Mouse (Mus musculus): ENCODE data around the gene Timm8a2. TPM values are rescaled to one million over a fixed set of nuclear protein-coding genes. Genes with fewer than 3 reads are reported as not detected.

Gene Timm8a2
- polyA plus RNA-seq (2015; fragmentation: Nextera tagmentation; extraction: Ambion mirVana) = not detected in 2 replicates

DNA sequence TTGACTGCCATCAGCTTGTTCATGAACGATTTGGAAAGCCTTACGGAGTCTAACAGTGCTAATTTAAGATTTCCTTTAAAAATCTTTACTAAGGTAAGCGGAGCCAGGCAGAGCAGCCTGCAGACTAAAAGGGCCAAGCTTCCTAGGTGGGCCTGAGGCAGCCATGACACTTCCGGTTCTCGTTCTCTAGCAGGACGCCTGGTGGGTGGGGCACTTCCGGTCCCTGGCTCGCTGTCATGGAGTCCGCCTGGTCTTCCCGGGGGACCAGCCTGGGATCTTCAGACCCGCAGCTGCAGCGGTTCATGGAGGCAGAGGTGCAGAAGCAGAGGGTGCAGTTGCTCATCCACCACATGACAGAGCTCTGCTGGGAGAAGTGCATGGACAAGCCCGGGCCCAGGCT lies at the start of gene Timm8a2:
Gene Timm8a2, plus strand, starts transcription at position 224 of the 400 bp plus-strand sequence.
- 86% methylated on average over 13 of the region's 13 CpGs for WGBS
- Histone ChIP-seq H3K4me2 (no peak within 1 kb of the TSS), H3K9me3 (peaks cover 5% of the 10 kb centered on the region), H3K27ac (replicated peaks) (no peak within 1 kb of the TSS), H3K36me3 (no peaks in the 10 kb centered on the region), H3K9ac (no peak within 1 kb of the TSS), H3K4me3 (no peak within 1 kb of the TSS), H3K27me3 (replicated peaks) (no peaks in the 10 kb centered on the region), H3K4me1 (no peaks in the 10 kb centered on the region)
- no peak for ATAC-seq (ENCODE audit: extremely low read depth, insufficient number of reproducible peaks, low FRiP score, low TSS enrichment)

DNA sequence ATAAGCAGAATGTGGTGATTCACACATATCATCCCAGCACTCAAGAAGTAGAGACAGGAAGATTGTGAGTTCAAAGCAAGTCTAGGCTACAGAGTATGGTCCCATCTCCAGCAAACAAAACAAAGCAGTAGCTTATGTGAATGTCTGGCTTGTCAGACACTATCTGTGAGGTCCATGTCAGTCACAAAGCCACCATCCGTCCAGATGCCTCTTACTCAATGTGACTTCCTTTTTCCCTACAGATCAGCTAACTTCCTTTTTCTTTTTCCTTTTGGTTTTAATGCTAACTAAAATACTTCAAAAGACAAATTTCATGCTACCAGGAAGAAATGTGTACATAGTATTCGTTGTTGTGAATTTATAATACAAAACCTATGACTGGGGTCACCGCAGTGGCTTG lies 49.0 kb upstream of the Timm8a2 start:
- Histone ChIP-seq H3K4me3 (no peak overlapping the region), H3K9ac (no peak overlapping the region), H3K9me3 (no peaks in the 10 kb centered on the region), H3K27ac (replicated peaks) (peak overlapping the region; percentile 53), H3K4me2 (no peak overlapping the region), H3K4me1 (peaks cover 22% of the 10 kb centered on the region), H3K27me3 (replicated peaks) (no peaks in the 10 kb centered on the region), H3K36me3 (no peaks in the 10 kb centered on the region)
- 64% methylated on average over 3 of the region's 3 CpGs for WGBS
- ATAC-seq (ENCODE audit: extremely low read depth, insufficient number of reproducible peaks, low FRiP score, low TSS enrichment) = no peak

DNA sequence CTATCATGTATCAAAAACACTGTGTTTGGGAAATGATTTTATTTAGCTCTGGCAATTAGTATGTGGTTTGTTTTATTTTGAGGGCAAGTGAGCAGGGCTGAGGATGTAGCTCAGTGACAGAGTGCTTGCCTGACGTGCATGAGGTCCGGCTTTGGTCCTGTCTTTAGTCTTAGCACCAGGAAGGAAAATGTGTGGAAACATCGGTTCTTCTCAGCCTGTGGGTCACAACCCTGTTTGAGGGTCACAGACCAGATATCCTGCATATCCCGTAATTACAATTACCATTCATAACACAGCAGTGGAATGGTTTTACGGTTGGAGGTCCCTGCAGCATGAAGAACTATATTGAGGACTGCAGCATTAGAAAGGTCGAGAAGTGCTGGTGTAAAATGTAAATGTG lies 48.4 kb upstream of the Timm8a2 start:
- 71% methylated on average over 6 of the region's 6 CpGs for WGBS
- peaks cover 22% of the 10 kb centered on the region for H3K4me1 ChIP-seq
- ATAC-seq (ENCODE audit: extremely low read depth, insufficient number of reproducible peaks, low FRiP score, low TSS enrichment) = no peak

DNA sequence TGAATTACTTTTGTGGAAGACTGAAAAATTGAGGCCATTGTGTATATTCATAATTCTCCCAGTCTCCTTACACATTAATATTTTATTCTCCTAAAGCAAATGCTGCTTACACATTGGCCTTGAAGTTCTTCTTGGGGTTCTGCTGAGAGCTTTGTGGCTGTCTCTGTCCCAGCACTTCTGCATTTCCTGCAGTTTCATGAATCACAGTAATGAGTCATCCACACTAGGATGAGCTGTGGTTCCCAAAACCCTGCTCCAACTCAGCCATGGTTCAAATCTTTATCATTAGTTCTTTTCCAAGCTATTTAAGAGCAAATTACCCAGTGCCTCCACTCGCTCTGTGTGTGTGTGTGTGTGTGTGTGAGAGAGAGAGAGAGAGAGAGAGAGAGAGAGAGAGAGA lies 47.2 kb upstream of the Timm8a2 start:
- Histone ChIP-seq H3K4me1 (peaks cover 25% of the 10 kb centered on the region), H3K4me2 (no peak overlapping the region), H3K9me3 (no peaks in the 10 kb centered on the region), H3K4me3 (no peak overlapping the region), H3K27me3 (replicated peaks) (no peaks in the 10 kb centered on the region), H3K9ac (no peak overlapping the region), H3K27ac (replicated peaks) (0 out of 2 replicates have a peak overlapping the region, but pooled peaks have one; percentile 15), H3K36me3 (no peaks in the 10 kb centered on the region)
- no peak for ATAC-seq (ENCODE audit: extremely low read depth, insufficient number of reproducible peaks, low FRiP score, low TSS enrichment)
- WGBS = 72% methylated on average over 1 of the region's 1 CpGs

More for the DNA sequence above, 48.4 kb upstream of the Timm8a2 start:
- Histone ChIP-seq H3K9ac (no peak overlapping the region), H3K4me2 (no peak overlapping the region), H3K36me3 (no peaks in the 10 kb centered on the region), H3K27me3 (replicated peaks) (no peaks in the 10 kb centered on the region), H3K9me3 (no peaks in the 10 kb centered on the region), H3K27ac (replicated peaks) (peak overlapping the region; percentile 38), H3K4me3 (no peak overlapping the region)

DNA sequence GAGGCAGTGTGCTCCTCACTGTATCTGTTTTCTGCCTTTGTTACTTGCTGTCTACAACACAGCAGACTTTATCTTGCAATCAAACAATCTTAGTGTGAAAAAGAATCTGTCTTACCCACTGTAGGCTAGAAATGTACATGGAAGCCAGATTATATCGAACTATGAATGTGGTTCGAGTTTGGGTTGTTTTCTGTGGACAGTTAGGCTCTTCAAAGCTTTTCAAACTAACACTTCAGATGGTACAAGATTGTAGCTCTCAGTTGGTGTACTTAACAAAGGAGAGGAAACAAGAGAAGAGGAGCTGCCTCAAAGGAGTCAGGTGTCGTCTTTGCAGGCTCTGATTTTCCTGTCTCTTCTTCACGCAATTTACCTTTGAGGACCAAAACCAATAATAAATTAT lies 46.8 kb upstream of the Timm8a2 start:
- ATAC-seq (ENCODE audit: extremely low read depth, insufficient number of reproducible peaks, low FRiP score, low TSS enrichment) = no peak
- peaks cover 26% of the 10 kb centered on the region for H3K4me1 ChIP-seq
- no peak overlapping the region for H3K4me3 ChIP-seq
- H3K27ac ChIP-seq (replicated peaks) = no peak overlapping the region
- WGBS = 77% methylated on average over 4 of the region's 4 CpGs
- no peak overlapping the region for H3K9ac ChIP-seq
- H3K36me3 ChIP-seq = no peaks in the 10 kb centered on the region
- H3K9me3 ChIP-seq = no peaks in the 10 kb centered on the region
- H3K27me3 ChIP-seq (replicated peaks) = no peaks in the 10 kb centered on the region
- H3K4me2 ChIP-seq = no peak overlapping the region

DNA sequence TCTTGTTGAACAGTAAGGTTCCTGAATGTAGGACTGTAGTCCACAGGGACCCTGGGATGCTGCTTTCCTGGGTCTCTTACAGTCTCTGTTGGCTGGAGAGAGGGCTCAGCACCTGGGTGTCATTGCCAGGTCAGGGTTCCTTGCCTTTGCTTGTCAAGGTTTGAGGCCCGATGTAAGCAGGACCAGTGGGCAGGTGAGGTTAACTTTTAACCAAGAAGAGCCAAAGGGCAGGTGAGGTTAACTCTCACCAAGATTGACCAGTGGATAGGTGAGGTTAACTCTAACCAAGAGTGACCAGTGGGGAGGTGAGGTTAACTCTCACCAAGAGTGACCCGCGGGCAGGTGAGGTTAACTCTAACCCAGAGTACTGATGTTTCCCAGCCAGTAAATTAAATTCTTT lies 45.1 kb upstream of the Timm8a2 start:
- no peaks in the 10 kb centered on the region for H3K9me3 ChIP-seq
- 88% methylated on average over 3 of the region's 3 CpGs for WGBS

DNA sequence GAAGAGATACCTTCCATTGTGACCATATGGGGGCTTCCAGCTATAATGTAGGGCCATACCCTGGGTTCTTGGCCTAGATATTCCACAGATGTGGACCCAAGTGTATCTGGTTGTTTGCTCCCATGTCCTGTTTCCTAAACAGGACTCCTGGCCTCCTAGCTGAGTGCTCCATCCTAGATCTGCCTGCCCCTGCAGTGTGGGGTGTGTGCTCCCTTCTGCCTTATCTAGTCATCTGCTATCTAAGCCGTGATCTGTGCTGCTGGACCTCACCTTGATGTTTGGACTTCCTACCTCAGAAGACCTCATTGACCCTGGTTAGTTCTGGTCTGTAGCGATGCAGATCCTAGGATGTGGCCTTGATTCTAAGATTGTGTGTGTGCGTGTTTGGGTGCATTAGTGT lies 44.6 kb upstream of the Timm8a2 start:
- Histone ChIP-seq H3K27ac (replicated peaks) (no peak overlapping the region), H3K9me3 (no peaks in the 10 kb centered on the region), H3K9ac (no peak overlapping the region), H3K4me1 (0 out of 2 replicates have a peak, but pooled peaks cover 8% of the 10 kb centered on the region), H3K4me2 (no peak overlapping the region), H3K36me3 (peaks cover 10% of the 10 kb centered on the region), H3K27me3 (replicated peaks) (no peaks in the 10 kb centered on the region), H3K4me3 (no peak overlapping the region)
- WGBS = 87% methylated on average over 3 of the region's 3 CpGs
- no peak for ATAC-seq (ENCODE audit: extremely low read depth, insufficient number of reproducible peaks, low FRiP score, low TSS enrichment)

More for the DNA sequence above, 45.1 kb upstream of the Timm8a2 start:
- H3K4me2 ChIP-seq = no peak overlapping the region
- H3K27me3 ChIP-seq (replicated peaks) = no peaks in the 10 kb centered on the region
- peaks cover 13% of the 10 kb centered on the region; the same call in 1 of the 2 replicates for H3K4me1 ChIP-seq
- ATAC-seq (ENCODE audit: extremely low read depth, insufficient number of reproducible peaks, low FRiP score, low TSS enrichment) = no peak
- peaks cover 4% of the 10 kb centered on the region for H3K36me3 ChIP-seq
- no peak overlapping the region for H3K9ac ChIP-seq
- no peak overlapping the region for H3K27ac ChIP-seq (replicated peaks)
- no peak overlapping the region for H3K4me3 ChIP-seq

DNA sequence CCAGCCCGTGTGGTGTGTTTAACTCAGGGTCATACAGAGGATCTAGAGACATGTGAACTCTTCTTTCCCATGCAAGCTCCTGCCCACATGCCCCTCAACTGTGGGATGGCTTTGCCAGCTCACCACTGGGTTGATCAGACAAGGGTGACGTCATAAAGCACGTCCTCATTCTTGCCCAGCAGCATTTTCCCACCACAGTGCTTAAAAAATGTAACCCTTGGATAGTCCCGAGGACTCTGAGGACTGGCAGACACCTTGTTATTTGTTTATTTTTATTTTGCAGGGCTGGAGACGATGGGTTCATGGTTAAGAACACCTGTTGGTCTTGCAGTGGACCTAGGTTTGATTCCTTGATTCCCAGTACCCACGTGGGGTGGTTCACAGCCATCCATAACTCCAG lies 43.6 kb upstream of the Timm8a2 start:
- Histone ChIP-seq H3K27me3 (replicated peaks) (no peaks in the 10 kb centered on the region), H3K9ac (no peak overlapping the region), H3K9me3 (no peaks in the 10 kb centered on the region), H3K4me1 (0 out of 2 replicates have a peak, but pooled peaks cover 8% of the 10 kb centered on the region), H3K36me3 (peaks cover 20% of the 10 kb centered on the region), H3K27ac (replicated peaks) (no peak overlapping the region), H3K4me3 (no peak overlapping the region), H3K4me2 (no peak overlapping the region)
- WGBS = 83% methylated on average over 6 of the region's 6 CpGs
- no peak for ATAC-seq (ENCODE audit: extremely low read depth, insufficient number of reproducible peaks, low FRiP score, low TSS enrichment)

DNA sequence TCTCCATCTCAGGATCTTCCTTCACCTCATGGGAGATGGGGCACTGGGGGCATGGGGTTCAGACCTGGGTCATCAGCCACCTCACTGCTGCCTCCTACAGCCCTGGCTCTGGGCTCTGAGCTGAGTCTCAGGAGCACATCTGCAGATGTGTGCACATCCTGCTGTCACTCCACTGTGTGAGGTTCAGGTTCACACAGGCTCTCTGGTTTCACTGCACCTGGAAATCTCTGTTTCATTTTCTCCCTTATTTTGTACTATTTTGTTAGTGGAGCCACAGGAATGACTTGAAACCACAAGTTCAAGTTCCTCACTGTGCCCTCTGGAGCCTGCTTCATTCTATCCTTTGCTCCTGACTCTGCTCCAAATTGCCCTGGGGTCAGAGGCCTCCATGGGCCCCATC lies 42.6 kb upstream of the Timm8a2 start:
- no peak overlapping the region for H3K4me2 ChIP-seq

DNA sequence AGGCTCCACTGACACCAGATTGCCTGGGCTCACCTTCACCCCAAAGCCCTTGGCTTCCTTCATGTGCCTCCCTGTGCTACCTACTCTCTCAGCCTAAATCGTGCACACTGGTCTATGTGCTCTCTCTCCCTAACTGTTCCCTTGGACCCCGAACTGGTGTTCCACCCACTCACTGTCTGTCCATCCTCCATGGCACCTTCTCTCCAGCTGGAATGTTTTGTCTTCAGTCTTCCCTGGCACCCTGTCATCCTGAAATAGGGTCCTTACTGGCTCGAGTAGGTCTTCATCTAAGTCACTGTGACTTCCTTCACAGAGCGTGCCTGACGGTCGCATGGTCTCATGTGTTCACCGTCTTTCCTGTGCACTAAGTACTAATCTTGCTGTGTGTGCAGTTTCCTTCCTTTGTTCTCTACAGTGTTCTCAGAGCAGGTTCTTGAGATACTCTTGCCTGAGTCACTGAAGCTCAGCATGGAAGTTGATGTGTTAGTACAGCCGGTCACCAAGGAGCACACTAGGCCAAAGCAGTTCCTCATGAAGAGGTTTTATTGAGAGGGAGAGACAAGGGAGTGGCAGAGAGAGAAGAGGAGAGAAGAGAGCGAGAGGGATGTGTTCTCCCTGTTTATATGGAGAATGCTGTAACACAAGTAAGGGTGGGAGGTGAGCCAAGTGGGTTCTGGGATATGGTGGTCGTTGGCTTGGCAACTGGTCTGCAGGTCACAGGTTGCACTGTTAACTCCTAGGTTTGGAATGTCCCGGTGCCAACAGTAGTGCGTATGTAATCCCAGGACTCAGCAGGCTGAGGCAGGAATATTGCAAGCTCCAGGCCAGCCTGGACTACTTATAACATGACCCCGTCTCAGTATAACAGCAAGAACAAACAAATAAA lies 41.8 kb upstream of the Timm8a2 start:
- Histone ChIP-seq H3K36me3 (peaks cover 25% of the 10 kb centered on the region), H3K9me3 (no peaks in the 10 kb centered on the region), H3K4me3 (no peak overlapping the region), H3K4me1 (peaks cover 16% of the 10 kb centered on the region), H3K27me3 (replicated peaks) (no peaks in the 10 kb centered on the region), H3K9ac (no peak overlapping the region), H3K4me2 (no peak overlapping the region), H3K27ac (replicated peaks) (peak overlapping the region; percentile 48; the same call in 1 of the 2 replicates)
- WGBS = 66% methylated on average over 13 of the region's 13 CpGs
- ATAC-seq (ENCODE audit: extremely low read depth, insufficient number of reproducible peaks, low FRiP score, low TSS enrichment) = no peak

More for the DNA sequence above, 42.6 kb upstream of the Timm8a2 start:
- Histone ChIP-seq H3K9me3 (no peaks in the 10 kb centered on the region), H3K27me3 (replicated peaks) (no peaks in the 10 kb centered on the region), H3K36me3 (peaks cover 25% of the 10 kb centered on the region), H3K4me1 (peaks cover 14% of the 10 kb centered on the region), H3K9ac (no peak overlapping the region), H3K27ac (replicated peaks) (0 out of 2 replicates have a peak overlapping the region, but pooled peaks have one; percentile 48), H3K4me3 (no peak overlapping the region)
- ATAC-seq (ENCODE audit: extremely low read depth, insufficient number of reproducible peaks, low FRiP score, low TSS enrichment) = no peak

DNA sequence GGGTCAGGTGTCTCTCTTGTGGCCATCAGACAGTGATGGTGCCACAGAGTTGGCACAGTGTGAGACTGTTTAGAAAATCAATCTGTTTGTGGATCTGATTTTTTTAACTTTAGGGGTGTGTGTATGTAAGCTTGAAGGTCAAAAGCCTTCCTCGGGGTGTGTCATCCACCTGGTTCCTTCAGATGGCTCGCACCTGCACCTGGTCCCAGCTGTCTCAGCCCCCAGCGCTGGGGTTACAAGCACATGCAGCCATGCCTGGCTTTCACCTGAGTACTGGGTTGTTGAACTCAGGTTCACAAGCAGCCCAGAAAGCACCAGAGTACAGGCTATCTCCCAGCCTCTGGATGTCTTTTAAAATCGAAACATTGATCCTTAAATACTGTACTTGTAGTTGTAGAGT lies 40.9 kb upstream of the Timm8a2 start:
- Histone ChIP-seq H3K36me3 (peaks cover 25% of the 10 kb centered on the region), H3K4me1 (peaks cover 16% of the 10 kb centered on the region), H3K4me3 (no peak overlapping the region), H3K27me3 (replicated peaks) (no peaks in the 10 kb centered on the region), H3K27ac (replicated peaks) (no peak overlapping the region), H3K9ac (no peak overlapping the region), H3K4me2 (no peak overlapping the region), H3K9me3 (no peaks in the 10 kb centered on the region)
- ATAC-seq (ENCODE audit: extremely low read depth, insufficient number of reproducible peaks, low FRiP score, low TSS enrichment) = no peak
- 80% methylated on average over 4 of the region's 4 CpGs for WGBS

All from heart, embryonic 13.5 days (tissue).